Mouse (Mus musculus) midbrain, embryonic 16.5 days (tissue): ENCODE data around the gene Galnt10. TPM values are rescaled to one million over a fixed set of nuclear protein-coding genes. Genes with fewer than 3 reads are reported as not detected.

ENCODE experiments used
- ATAC-seq: fragments of 200-750 bp; cut with Nextera tagmentation; 2 replicates; pipeline ENCODE4 v1.8.0; 2017; ENCODE audit warnings: moderate TSS enrichment
- H3K27ac ChIP-seq: fragments of 300-500 bp; sonication (generic); 2 replicates; pipeline ENCODE4 v1.5.1; 2014; ENCODE audit warnings: mild to moderate bottlenecking, low read length, mixed read lengths
- H3K27me3 ChIP-seq: fragments of 300-500 bp; sonication (generic); 2 replicates; pipeline ENCODE4 v1.6.1; 2014; ENCODE audit warnings: low read depth, low read length, mixed read lengths; ENCODE audit not compliant: control insufficient read depth, insufficient read depth
- H3K36me3 ChIP-seq: fragments of 300-500 bp; sonication (generic); 2 replicates; pipeline ENCODE4 v1.6.1; 2014; ENCODE audit warnings: mild to moderate bottlenecking, low read length, moderate library complexity, mixed read lengths; ENCODE audit not compliant: control insufficient read depth, insufficient read depth
- H3K4me1 ChIP-seq: fragments of 300-500 bp; sonication (generic); 2 replicates; pipeline ENCODE4 v1.6.1; 2014; ENCODE audit warnings: mild to moderate bottlenecking, low read length, mixed read lengths; ENCODE audit not compliant: control insufficient read depth, insufficient read depth
- H3K4me2 ChIP-seq: fragments of 300-500 bp; sonication (generic); 2 replicates; pipeline ENCODE4 v1.6.1; 2014; ENCODE audit warnings: mild to moderate bottlenecking, low read length, mixed read lengths
- H3K4me3 ChIP-seq: fragments of 300-500 bp; sonication (generic); 2 replicates; pipeline ENCODE4 v1.5.1; 2014; ENCODE audit warnings: low read depth, mild to moderate bottlenecking, low read length, moderate library complexity, mixed read lengths
- H3K9ac ChIP-seq: fragments of 300-500 bp; sonication (generic); 2 replicates; pipeline ENCODE4 v1.6.1; 2014; ENCODE audit warnings: low read depth, low read length, mixed read lengths
- H3K9me3 ChIP-seq: fragments of 300-500 bp; sonication (generic); replicated peaks from 2 replicates; pipeline ENCODE4 v1.6.1; 2014; ENCODE audit warnings: mild to moderate bottlenecking, low read length, mixed read lengths; ENCODE audit not compliant: control insufficient read depth, poor library complexity, severe bottlenecking
- WGBS: fragments of 180-500 bp; shearing (Covaris S2); extraction: QIAGEN DNeasy Blood & Tissue Kit; methylation state at CpG from one replicate; pipeline ENCODE4 v1.1.7; 2014; 5-methylcytosine and 5-hydroxymethylcytosine counted together
- polyA plus RNA-seq: library from polyadenylated mRNA; unstranded; fragments of >200 nt; fragmentation: Nextera tagmentation; extraction: Ambion mirVana; gene quantifications from 2 replicates; pipeline ENCODE4 v1.2.1, GENCODE M21; 2015

The Galnt10 gene
- polyA plus RNA-seq, 1 experiment from 2014 or later: 14.8 TPM

- H3K36me3 ChIP-seq: no peaks in the 10 kb centered on the region
- H3K4me2 ChIP-seq: no peak overlapping the region
- ATAC-seq: no peak
- H3K9ac ChIP-seq: no peak overlapping the region
- H3K27ac ChIP-seq: no peak overlapping the region
- no peaks in the 10 kb centered on the region for H3K27me3 ChIP-seq
- 82% methylated on average over 5 of the region's 5 CpGs for WGBS
- H3K4me3 ChIP-seq: no peak overlapping the region
- peaks cover 26% of the 10 kb centered on the region for H3K4me1 ChIP-seq
- no peaks in the 10 kb centered on the region for H3K9me3 ChIP-seq
These were observed 8.6 kb downstream of the Galnt10 start for GRCm38 (mm10) chr11:57653796-57654195.

GRCm38 (mm10) chr11:57654386-57654785, 9.1 kb downstream of the Galnt10 start:
- Histone ChIP-seq H3K27ac (no peak overlapping the region), H3K36me3 (no peaks in the 10 kb centered on the region), H3K4me3 (no peak overlapping the region), H3K4me1 (peaks cover 26% of the 10 kb centered on the region), H3K9me3 (no peaks in the 10 kb centered on the region), H3K27me3 (no peaks in the 10 kb centered on the region), H3K4me2 (no peak overlapping the region), H3K9ac (no peak overlapping the region)
- 26% methylated on average over 4 of the region's 4 CpGs for WGBS
- no peak for ATAC-seq

GRCm38 (mm10) chr11:57654977-57655397, 9.7 kb downstream of the Galnt10 start:
- Histone ChIP-seq H3K27ac (no peak overlapping the region), H3K36me3 (no peaks in the 10 kb centered on the region), H3K4me3 (no peak overlapping the region), H3K9ac (no peak overlapping the region), H3K4me2 (no peak overlapping the region), H3K9me3 (no peaks in the 10 kb centered on the region), H3K4me1 (peaks cover 26% of the 10 kb centered on the region), H3K27me3 (no peaks in the 10 kb centered on the region; the same call in 1 of the 2 replicates)
- 34% methylated on average over 5 of the region's 5 CpGs for WGBS
- ATAC-seq: no peak

- no peak overlapping the region for H3K9ac ChIP-seq
- H3K27me3 ChIP-seq: no peaks in the 10 kb centered on the region; the same call in 1 of the 2 replicates
- H3K4me2 ChIP-seq: no peak overlapping the region
- H3K4me3 ChIP-seq: no peak overlapping the region
- H3K4me1 ChIP-seq: peaks cover 25% of the 10 kb centered on the region
- WGBS: 55% methylated on average over 10 of the region's 10 CpGs
- H3K9me3 ChIP-seq: no peaks in the 10 kb centered on the region
- no peaks in the 10 kb centered on the region for H3K36me3 ChIP-seq
- ATAC-seq: no peak
- H3K27ac ChIP-seq: no peak overlapping the region
These were observed 10.6 kb downstream of the Galnt10 start for GRCm38 (mm10) chr11:57655669-57656325.

- Histone ChIP-seq H3K9me3 (no peaks in the 10 kb centered on the region), H3K27ac (no peak overlapping the region), H3K4me2 (no peak overlapping the region), H3K27me3 (no peaks in the 10 kb centered on the region; the same call in 1 of the 2 replicates), H3K9ac (no peak overlapping the region), H3K36me3 (no peaks in the 10 kb centered on the region), H3K4me3 (no peak overlapping the region), H3K4me1 (peaks cover 16% of the 10 kb centered on the region)
- ATAC-seq: no peak
- WGBS: 57% methylated on average over 8 of the region's 8 CpGs
These were observed 11.5 kb downstream of the Galnt10 start for GRCm38 (mm10) chr11:57656602-57657275.

GRCm38 (mm10) chr11:57657370-57658072, 12.3 kb downstream of the Galnt10 start:
- no peak for ATAC-seq

GRCm38 (mm10) chr11:57658214-57658613, 13.0 kb downstream of the Galnt10 start:
- Histone ChIP-seq H3K9ac (no peak overlapping the region), H3K9me3 (no peaks in the 10 kb centered on the region), H3K27me3 (no peaks in the 10 kb centered on the region; the same call in 1 of the 2 replicates), H3K4me2 (no peak overlapping the region), H3K4me3 (no peak overlapping the region), H3K36me3 (no peaks in the 10 kb centered on the region), H3K4me1 (peaks cover 17% of the 10 kb centered on the region), H3K27ac (no peak overlapping the region)
- no peak for ATAC-seq
- 91% methylated on average over 3 of the region's 3 CpGs for WGBS

More at GRCm38 (mm10) chr11:57657370-57658072, 12.3 kb downstream of the Galnt10 start:
- peaks cover 12% of the 10 kb centered on the region for H3K4me1 ChIP-seq
- no peaks in the 10 kb centered on the region for H3K9me3 ChIP-seq
- H3K9ac ChIP-seq: no peak overlapping the region
- H3K27me3 ChIP-seq: no peaks in the 10 kb centered on the region; the same call in 1 of the 2 replicates
- no peak overlapping the region for H3K4me3 ChIP-seq
- H3K27ac ChIP-seq: no peak overlapping the region
- H3K36me3 ChIP-seq: no peaks in the 10 kb centered on the region
- no peak overlapping the region for H3K4me2 ChIP-seq
- 88% methylated on average over 9 of the region's 9 CpGs for WGBS

- Histone ChIP-seq H3K27me3 (no peaks in the 10 kb centered on the region; the same call in 1 of the 2 replicates), H3K4me3 (no peak overlapping the region), H3K9ac (no peak overlapping the region), H3K4me2 (no peak overlapping the region), H3K4me1 (peaks cover 18% of the 10 kb centered on the region), H3K27ac (no peak overlapping the region), H3K36me3 (no peaks in the 10 kb centered on the region), H3K9me3 (no peaks in the 10 kb centered on the region)
- no peak for ATAC-seq
- 93% methylated on average over 6 of the region's 6 CpGs for WGBS
These were observed 13.5 kb downstream of the Galnt10 start for GRCm38 (mm10) chr11:57658751-57659150.

- H3K9me3 ChIP-seq: no peaks in the 10 kb centered on the region
- no peak overlapping the region for H3K9ac ChIP-seq
- H3K4me2 ChIP-seq: no peak overlapping the region
- no peak overlapping the region for H3K27ac ChIP-seq
- 87% methylated on average over 4 of the region's 4 CpGs for WGBS
- H3K4me3 ChIP-seq: no peak overlapping the region
- H3K27me3 ChIP-seq: no peaks in the 10 kb centered on the region; the same call in 1 of the 2 replicates
- H3K36me3 ChIP-seq: no peaks in the 10 kb centered on the region
- H3K4me1 ChIP-seq: peaks cover 18% of the 10 kb centered on the region
- no peak for ATAC-seq
These were observed 14.9 kb downstream of the Galnt10 start for GRCm38 (mm10) chr11:57660156-57660555.
